ENCODE assay signal across 9 mouse cellular contexts in genomic region chr10:116330961-116331510, GRCm38 (mm10). TPM values are rescaled to one million over a fixed set of nuclear protein-coding genes. Genes with fewer than 3 reads are reported as not detected.
A peak's percentile ranks its signal among the peaks of the same experiment; 100 is the strongest.
DNase-seq lines count a peak whose midpoint lies in the region; ATAC-seq lines count a peak whose summit lies in the region.
"Had no signal": no experiment of that assay in that cellular context is flagged by ENCODE, and none has a peak within 500 bp of the region (broad histone marks: within the 10 kb centered on the region; RNA-seq: fewer than 3 reads in every experiment).

No protein-coding gene starts in this region.

- DNase-seq in kidney, postnatal 4 days, result no peak
- peak; percentile 36 to 51 for DNase-seq in cerebellum, postnatal 25 days
- no peak for DNase-seq in adrenal gland, adult 8-10 months

- H3K27ac ChIP-seq in kidney, embryonic 15.5 days, result no peak overlapping the region
- no peak overlapping the region for H3K27ac ChIP-seq in intestine, embryonic 15.5 days
- no peak overlapping the region for H3K27ac ChIP-seq in neural tube, embryonic 13.5 days (replicated peaks)

- 32% methylated on average over 23 of the region's 23 CpGs for WGBS in kidney, embryonic 15.5 days
- 20% methylated on average over 23 of the region's 23 CpGs for WGBS in intestine, embryonic 15.5 days
- WGBS in neural tube, embryonic 13.5 days, result 28% methylated on average over 23 of the region's 23 CpGs

- H3K4me3 ChIP-seq in kidney, embryonic 15.5 days (replicated peaks), result peak overlapping the region; percentile 17
- H3K4me3 ChIP-seq in intestine, embryonic 15.5 days (replicated peaks), result peak overlapping the region; percentile 23
- peak overlapping the region; percentile 10 for H3K4me3 ChIP-seq in neural tube, embryonic 13.5 days

- H3K36me3 ChIP-seq in kidney, embryonic 15.5 days, result no peaks in the 10 kb centered on the region
- no peaks in the 10 kb centered on the region for H3K36me3 ChIP-seq in intestine, embryonic 15.5 days
- no peaks in the 10 kb centered on the region for H3K36me3 ChIP-seq in neural tube, embryonic 13.5 days

- H3K9ac ChIP-seq in kidney, embryonic 15.5 days, result no peak overlapping the region
- H3K9ac ChIP-seq in intestine, embryonic 15.5 days, result 0 out of 2 replicates have a peak overlapping the region, but pooled peaks have one; percentile 26
- 0 out of 2 replicates have a peak overlapping the region, but pooled peaks have one; percentile 26 for H3K9ac ChIP-seq in neural tube, embryonic 13.5 days

- peaks cover 6% of the 10 kb centered on the region for H3K4me1 ChIP-seq in kidney, embryonic 15.5 days
- no peaks in the 10 kb centered on the region for H3K4me1 ChIP-seq in intestine, embryonic 15.5 days (replicated peaks)
- peaks cover 7% of the 10 kb centered on the region; the same call in 1 of the 2 replicates for H3K4me1 ChIP-seq in neural tube, embryonic 13.5 days (replicated peaks)

- peak overlapping the region; percentile 51 for H3K4me2 ChIP-seq in kidney, embryonic 15.5 days
- H3K4me2 ChIP-seq in intestine, embryonic 15.5 days (replicated peaks), result peak overlapping the region; percentile 59
- H3K4me2 ChIP-seq in neural tube, embryonic 13.5 days, result peak overlapping the region; percentile 45

- ATAC-seq in kidney, embryonic 15.5 days (replicated peaks; ENCODE audit: low FRiP score), result no peak
- peak; percentile 45 for ATAC-seq in intestine, embryonic 15.5 days
- ATAC-seq in neural tube, embryonic 13.5 days (ENCODE audit: low read depth), result no peak
- no peak for ATAC-seq in activated CD4-positive, CD25-positive, alpha-beta regulatory T cell, adult 4 months
- no peak for ATAC-seq in CD4-positive, CD25-positive, alpha-beta regulatory T cell, adult 4 months

- no peaks in the 10 kb centered on the region for H3K27me3 ChIP-seq in kidney, embryonic 15.5 days
- H3K27me3 ChIP-seq in intestine, embryonic 15.5 days (replicated peaks), result no peaks in the 10 kb centered on the region
- 0 out of 2 replicates have a peak, but pooled peaks cover 6% of the 10 kb centered on the region for H3K27me3 ChIP-seq in neural tube, embryonic 13.5 days
- H3K27me3 ChIP-seq: Patski had no signal

- no peaks in the 10 kb centered on the region for H3K9me3 ChIP-seq in kidney, embryonic 15.5 days (replicated peaks)
- no peaks in the 10 kb centered on the region for H3K9me3 ChIP-seq in intestine, embryonic 15.5 days
- no peaks in the 10 kb centered on the region for H3K9me3 ChIP-seq in neural tube, embryonic 13.5 days

RNA-seq across cellular contexts. Expression of gene Ptprb, which starts 55.7 kb away (rescaled TPM):
- polyA plus RNA-seq in kidney, embryonic 15.5 days (2015; fragmentation: Nextera tagmentation; extraction: Ambion mirVana), result 7.2 and 7.4 TPM in 2 replicates
- polyA plus RNA-seq in intestine, embryonic 15.5 days (2015; fragmentation: Nextera tagmentation; extraction: Ambion mirVana), result 4.6 and 4.7 TPM in 2 replicates
- 2.8 and 3.4 TPM in 2 replicates for polyA plus RNA-seq in neural tube, embryonic 13.5 days (2015; fragmentation: Nextera tagmentation; extraction: Ambion mirVana)
- polyA plus RNA-seq in activated CD4-positive, CD25-positive, alpha-beta regulatory T cell, adult 4 months (2017; shearing (Covaris generic)), result under 1 TPM in 1 of 2 experiments, not detected in 1; 0.12 TPM
- total RNA-seq in adrenal gland, adult 8-10 months (2022), result 10 to 100 TPM; 40.5 to 66.0 (median 57.0) TPM
- polyA plus RNA-seq in CD4-positive, CD25-positive, alpha-beta regulatory T cell, adult 4 months (2017; shearing (Covaris generic)), result not detected

Comparison
In these comparisons a context has a peak if more than half of its experiments do, and no peak if none do; other contexts are left out.
1. DNase-seq: peak in cerebellum, postnatal 25 days (2 of 2); none in kidney, postnatal 4 days (0 of 2) and adrenal gland, adult 8-10 months (single experiment).
2. Peak in every context shown above with its lines, with median percentiles within 50 percentile points of each other: H3K4me2 ChIP-seq and H3K4me3 ChIP-seq.